Mouse (Mus musculus): ENCODE measurements around the gene Vps37b. TPM values are rescaled to one million over a fixed set of nuclear protein-coding genes. Genes with fewer than 3 reads are reported as not detected.
A peak's percentile ranks its signal among the peaks of the same experiment; 100 is the strongest.

The Vps37b gene
- polyA plus RNA-seq, 1 experiment from 2014 or later = 27.6 TPM

DNA sequence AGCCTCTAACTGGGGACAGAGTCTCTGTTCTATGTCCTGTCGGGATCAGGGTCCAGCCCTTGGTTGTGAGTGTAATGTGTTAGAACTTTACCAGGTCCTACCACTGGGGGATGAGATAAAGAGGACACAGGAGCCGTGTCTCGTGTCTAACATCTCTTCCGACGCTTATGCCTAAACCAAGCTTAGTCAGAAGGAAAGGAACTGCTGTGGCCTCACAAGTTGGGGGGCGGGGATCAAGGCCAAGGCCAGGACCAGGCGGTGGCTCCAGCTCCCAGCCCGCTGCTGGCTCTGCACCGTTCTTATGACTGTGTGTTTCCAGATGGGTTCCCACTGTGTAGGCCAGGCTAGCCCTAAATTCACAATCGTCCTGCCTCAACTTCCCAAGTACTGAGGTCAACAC is 19.2 kb downstream of the Vps37b start:
- no peaks in the 10 kb centered on the region for H3K27me3 ChIP-seq (ENCODE audit: control insufficient read depth, insufficient read depth, low read length)
- no peak overlapping the region for H3K9ac ChIP-seq (ENCODE audit: low read depth, low read length)
- H3K9me3 ChIP-seq (ENCODE audit: control insufficient read depth, low read length) = no peaks in the 10 kb centered on the region
- H3K27ac ChIP-seq (ENCODE audit: low read depth, low read length) = peak overlapping the region; percentile 90; the same call in 1 of the 2 replicates
- peaks cover 15% of the 10 kb centered on the region; the same call in 1 of the 2 replicates for H3K36me3 ChIP-seq (ENCODE audit: control insufficient read depth, insufficient read depth, low read length)
- ATAC-seq (ENCODE audit: low FRiP score, low TSS enrichment) = no peak
- H3K4me1 ChIP-seq (ENCODE audit: control insufficient read depth, insufficient read depth, low read length) = peaks cover 62% of the 10 kb centered on the region
- WGBS = 79% methylated on average over 10 of the region's 10 CpGs
- no peak overlapping the region for H3K4me2 ChIP-seq (replicated peaks; ENCODE audit: low read depth, low read length)
- no peak overlapping the region for H3K4me3 ChIP-seq (ENCODE audit: low read length)

DNA sequence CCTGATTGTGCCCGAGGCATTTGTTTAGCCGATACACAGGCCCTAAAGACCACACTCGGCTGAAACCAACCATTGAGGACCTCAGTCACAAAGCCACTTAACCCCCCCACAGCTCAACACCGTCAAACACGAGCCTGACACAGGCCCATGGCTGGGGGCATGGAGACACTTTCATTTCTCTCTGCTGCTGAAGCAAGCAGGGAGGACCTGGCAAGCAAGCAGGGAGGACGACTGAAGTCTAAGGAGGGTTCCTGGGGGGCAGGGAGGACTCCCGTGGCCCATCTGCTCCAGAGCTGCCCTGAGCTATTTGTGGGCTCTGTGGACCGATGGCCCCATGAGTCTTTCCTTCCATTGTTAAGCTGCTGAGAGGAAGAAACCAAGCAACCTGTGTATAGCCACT is 20.1 kb downstream of the Vps37b start:
- no peaks in the 10 kb centered on the region for H3K27me3 ChIP-seq (ENCODE audit: control insufficient read depth, insufficient read depth, low read length)
- ATAC-seq (ENCODE audit: low FRiP score, low TSS enrichment) = no peak
- peak overlapping the region; percentile 90; the same call in 1 of the 2 replicates for H3K27ac ChIP-seq (ENCODE audit: low read depth, low read length)
- WGBS = 18% methylated on average over 8 of the region's 8 CpGs
- no peak overlapping the region; the same call in 1 of the 2 replicates for H3K4me2 ChIP-seq (replicated peaks; ENCODE audit: low read depth, low read length)
- H3K4me1 ChIP-seq (ENCODE audit: control insufficient read depth, insufficient read depth, low read length) = peaks cover 56% of the 10 kb centered on the region
- H3K4me3 ChIP-seq (ENCODE audit: low read length) = no peak overlapping the region
- peaks cover 23% of the 10 kb centered on the region; the same call in 1 of the 2 replicates for H3K36me3 ChIP-seq (ENCODE audit: control insufficient read depth, insufficient read depth, low read length)
- peak overlapping the region; percentile 40; the same call in 1 of the 2 replicates for H3K9ac ChIP-seq (ENCODE audit: low read depth, low read length)
- no peaks in the 10 kb centered on the region for H3K9me3 ChIP-seq (ENCODE audit: control insufficient read depth, low read length)

DNA sequence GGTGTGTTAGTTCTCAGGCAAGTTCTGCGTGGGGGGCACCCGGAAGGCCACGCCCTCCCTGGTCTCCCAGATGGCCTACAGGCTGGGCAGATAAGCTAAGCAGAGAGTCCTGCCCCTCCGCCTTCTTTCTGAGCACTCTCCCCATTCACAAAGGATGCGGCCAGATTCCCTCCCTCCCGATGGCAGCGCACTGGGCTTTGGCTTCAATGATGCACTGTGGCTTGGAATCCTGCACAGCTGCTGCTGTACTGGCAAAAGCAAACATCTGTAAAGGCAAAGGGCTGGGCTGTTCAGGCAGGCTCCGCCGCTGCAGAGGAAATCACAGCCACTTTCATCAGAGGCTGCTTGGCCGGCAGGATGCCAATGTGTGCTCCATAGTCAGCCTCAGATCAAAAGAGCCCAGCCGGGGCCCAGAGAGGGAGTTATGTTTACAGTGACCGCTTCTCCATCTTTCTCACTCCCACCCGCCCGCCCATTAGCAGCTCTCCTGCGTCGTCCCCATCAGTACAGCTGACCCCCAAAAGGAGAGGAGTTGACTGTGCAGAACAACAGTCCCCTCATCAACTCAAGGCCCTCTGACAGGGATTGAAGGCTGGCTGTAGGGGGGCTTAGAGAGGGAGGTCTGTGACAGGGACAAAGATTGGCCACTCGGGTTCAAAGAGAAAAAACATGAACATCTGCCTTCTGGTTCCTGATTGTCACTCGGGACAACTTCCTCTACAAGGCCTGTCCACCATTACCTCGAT is 21.0 kb downstream of the Vps37b start:
- Histone ChIP-seq H3K27ac (ENCODE audit: low read depth, low read length) (peak overlapping the region; percentile 90), H3K27me3 (ENCODE audit: control insufficient read depth, insufficient read depth, low read length) (no peaks in the 10 kb centered on the region), H3K9ac (ENCODE audit: low read depth, low read length) (peak overlapping the region; percentile 40; the same call in 1 of the 2 replicates), H3K4me3 (ENCODE audit: low read length) (no peak overlapping the region), H3K4me1 (ENCODE audit: control insufficient read depth, insufficient read depth, low read length) (peaks cover 53% of the 10 kb centered on the region), H3K9me3 (ENCODE audit: control insufficient read depth, low read length) (no peaks in the 10 kb centered on the region), H3K4me2 (replicated peaks; ENCODE audit: low read depth, low read length) (peak overlapping the region; percentile 32; the same call in 1 of the 2 replicates), H3K36me3 (ENCODE audit: control insufficient read depth, insufficient read depth, low read length) (peaks cover 28% of the 10 kb centered on the region; the same call in 1 of the 2 replicates)
- ATAC-seq (ENCODE audit: low FRiP score, low TSS enrichment) = peak; percentile 61
- 4% methylated on average over 19 of the region's 19 CpGs for WGBS

DNA sequence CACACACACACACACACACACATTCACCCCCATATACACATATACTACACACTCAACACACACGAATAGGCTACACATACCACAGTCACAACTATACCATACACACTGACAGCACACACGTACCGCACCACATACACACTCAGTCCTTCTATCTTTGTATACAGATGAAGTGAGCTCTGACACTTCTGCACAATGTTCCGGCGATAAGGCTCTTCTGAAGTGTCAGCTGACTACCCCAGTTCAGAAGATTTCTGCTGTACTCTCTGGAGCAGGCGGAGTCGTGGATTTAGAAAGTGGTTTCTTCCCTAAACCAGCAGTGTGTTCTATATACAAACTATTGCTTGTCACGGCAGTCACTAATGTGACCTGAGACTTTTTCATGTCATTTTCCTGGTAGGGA is 22.0 kb downstream of the Vps37b start:
- Histone ChIP-seq H3K9me3 (ENCODE audit: control insufficient read depth, low read length) (no peaks in the 10 kb centered on the region), H3K9ac (ENCODE audit: low read depth, low read length) (no peak overlapping the region), H3K27ac (ENCODE audit: low read depth, low read length) (peak overlapping the region; percentile 90; the same call in 1 of the 2 replicates), H3K4me1 (ENCODE audit: control insufficient read depth, insufficient read depth, low read length) (peaks cover 49% of the 10 kb centered on the region), H3K36me3 (ENCODE audit: control insufficient read depth, insufficient read depth, low read length) (peaks cover 38% of the 10 kb centered on the region), H3K4me3 (ENCODE audit: low read length) (no peak overlapping the region), H3K4me2 (replicated peaks; ENCODE audit: low read depth, low read length) (no peak overlapping the region), H3K27me3 (ENCODE audit: control insufficient read depth, insufficient read depth, low read length) (no peaks in the 10 kb centered on the region)
- WGBS = 92% methylated on average over 8 of the region's 8 CpGs
- no peak for ATAC-seq (ENCODE audit: low FRiP score, low TSS enrichment)

DNA sequence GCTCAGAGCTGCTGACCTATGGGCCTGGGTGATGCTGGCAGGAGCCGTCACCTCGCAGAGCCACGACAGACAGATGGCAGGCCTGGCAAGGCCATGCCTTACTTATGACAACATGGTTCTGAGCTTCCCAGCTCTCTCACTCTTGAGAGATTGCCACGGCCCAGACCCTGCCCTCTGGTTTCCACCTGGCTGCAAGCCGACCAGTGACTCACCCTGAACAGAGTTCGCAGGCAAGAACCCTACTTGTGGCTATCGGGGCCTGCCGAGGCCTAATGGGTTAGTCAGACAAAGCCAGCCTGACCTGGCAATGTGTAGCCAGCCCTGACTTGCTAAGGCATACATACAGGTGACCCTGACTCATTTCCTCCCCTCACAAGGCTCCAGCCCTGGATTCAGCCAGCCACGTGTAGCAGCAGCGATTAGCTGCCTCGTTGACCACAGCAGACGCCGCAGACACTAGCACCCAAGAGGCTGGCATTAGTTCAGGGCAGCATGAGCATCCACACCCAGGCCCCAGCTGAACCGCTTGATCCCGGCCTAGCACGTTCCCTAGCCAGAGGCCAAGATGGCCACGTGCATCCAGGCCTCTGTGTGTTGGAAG is 25.1 kb downstream of the Vps37b start:
- no peak for ATAC-seq (ENCODE audit: low FRiP score, low TSS enrichment)
- no peak overlapping the region for H3K27ac ChIP-seq (ENCODE audit: low read depth, low read length)
- WGBS = 83% methylated on average over 17 of the region's 17 CpGs

DNA sequence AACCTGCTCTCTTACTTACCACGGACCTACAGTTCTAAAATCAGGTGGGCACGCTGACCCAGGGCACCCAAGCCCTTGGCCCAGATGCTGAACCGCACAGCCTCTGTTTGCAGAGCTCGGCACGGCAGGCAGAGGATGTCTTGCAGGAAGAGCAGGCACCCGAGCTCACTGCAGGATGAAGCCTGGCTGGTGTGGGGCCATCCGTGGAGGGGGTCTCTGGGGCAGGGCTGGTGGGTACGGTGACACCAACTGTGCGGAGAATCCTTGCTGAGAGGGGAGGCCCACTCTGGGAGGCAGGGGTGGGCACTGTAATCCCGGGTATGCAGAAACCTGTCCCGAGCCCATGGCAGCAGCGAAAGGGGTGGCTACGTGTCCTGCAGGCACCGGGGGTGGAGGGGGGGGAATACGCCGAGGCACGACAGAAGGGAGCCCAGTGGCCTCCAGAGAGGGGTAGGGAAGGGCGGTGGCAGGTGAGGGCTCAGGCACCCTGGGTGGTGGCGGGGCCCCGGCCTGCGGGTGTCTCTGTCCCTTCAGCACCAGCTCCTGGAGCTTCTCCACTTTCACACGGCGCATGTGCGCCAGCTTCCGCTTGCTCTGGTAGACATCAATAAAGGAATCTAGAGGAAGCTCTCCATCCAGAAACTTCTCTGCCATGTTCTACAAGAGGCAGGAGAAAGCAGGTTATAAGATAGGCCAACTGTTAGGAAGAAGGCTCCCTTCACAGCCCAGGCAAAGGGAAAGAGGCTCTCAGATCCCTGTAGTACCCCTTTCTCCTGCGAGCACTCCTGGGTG is 25.8 kb downstream of the Vps37b start:
- Histone ChIP-seq H3K36me3 (ENCODE audit: control insufficient read depth, insufficient read depth, low read length) (peaks cover 57% of the 10 kb centered on the region), H3K4me1 (ENCODE audit: control insufficient read depth, insufficient read depth, low read length) (peaks cover 15% of the 10 kb centered on the region), H3K27me3 (ENCODE audit: control insufficient read depth, insufficient read depth, low read length) (no peaks in the 10 kb centered on the region), H3K4me2 (replicated peaks; ENCODE audit: low read depth, low read length) (no peak overlapping the region), H3K27ac (ENCODE audit: low read depth, low read length) (no peak overlapping the region), H3K4me3 (ENCODE audit: low read length) (no peak overlapping the region), H3K9me3 (ENCODE audit: control insufficient read depth, low read length) (no peaks in the 10 kb centered on the region), H3K9ac (ENCODE audit: low read depth, low read length) (no peak overlapping the region)
- ATAC-seq (ENCODE audit: low FRiP score, low TSS enrichment) = no peak
- WGBS = 90% methylated on average over 26 of the region's 26 CpGs

More for the DNA sequence above, 25.1 kb downstream of the Vps37b start:
- peaks cover 22% of the 10 kb centered on the region for H3K4me1 ChIP-seq (ENCODE audit: control insufficient read depth, insufficient read depth, low read length)
- H3K36me3 ChIP-seq (ENCODE audit: control insufficient read depth, insufficient read depth, low read length) = peaks cover 53% of the 10 kb centered on the region
- no peaks in the 10 kb centered on the region for H3K9me3 ChIP-seq (ENCODE audit: control insufficient read depth, low read length)
- no peak overlapping the region for H3K4me3 ChIP-seq (ENCODE audit: low read length)
- H3K9ac ChIP-seq (ENCODE audit: low read depth, low read length) = no peak overlapping the region
- no peaks in the 10 kb centered on the region for H3K27me3 ChIP-seq (ENCODE audit: control insufficient read depth, insufficient read depth, low read length)
- H3K4me2 ChIP-seq (replicated peaks; ENCODE audit: low read depth, low read length) = no peak overlapping the region

DNA sequence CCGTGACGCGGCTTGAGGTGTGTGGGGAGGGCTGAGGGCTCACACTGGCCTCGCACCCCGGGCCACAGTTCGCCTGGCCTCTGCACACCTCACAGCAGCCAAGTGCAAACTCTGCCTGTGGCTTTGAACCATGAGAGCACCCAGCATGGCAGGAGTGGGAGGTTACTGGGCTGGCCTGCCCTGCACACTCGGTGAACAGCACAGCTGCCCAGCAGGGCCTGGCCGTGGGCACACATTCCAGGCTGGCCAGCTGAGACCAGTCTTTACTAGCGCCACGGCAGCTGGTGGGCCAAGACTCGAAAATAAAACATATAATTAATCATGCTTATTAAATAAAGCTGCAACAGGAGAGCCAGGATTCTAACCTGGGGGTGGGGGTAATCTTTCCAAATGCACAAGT is 26.5 kb downstream of the Vps37b start:
- Histone ChIP-seq H3K9me3 (ENCODE audit: control insufficient read depth, low read length) (no peaks in the 10 kb centered on the region), H3K4me3 (ENCODE audit: low read length) (no peak overlapping the region), H3K4me2 (replicated peaks; ENCODE audit: low read depth, low read length) (no peak overlapping the region), H3K27ac (ENCODE audit: low read depth, low read length) (no peak overlapping the region), H3K36me3 (ENCODE audit: control insufficient read depth, insufficient read depth, low read length) (peaks cover 59% of the 10 kb centered on the region), H3K4me1 (ENCODE audit: control insufficient read depth, insufficient read depth, low read length) (peaks cover 8% of the 10 kb centered on the region), H3K9ac (ENCODE audit: low read depth, low read length) (no peak overlapping the region), H3K27me3 (ENCODE audit: control insufficient read depth, insufficient read depth, low read length) (no peaks in the 10 kb centered on the region)
- ATAC-seq (ENCODE audit: low FRiP score, low TSS enrichment) = no peak
- WGBS = 89% methylated on average over 11 of the region's 11 CpGs

DNA sequence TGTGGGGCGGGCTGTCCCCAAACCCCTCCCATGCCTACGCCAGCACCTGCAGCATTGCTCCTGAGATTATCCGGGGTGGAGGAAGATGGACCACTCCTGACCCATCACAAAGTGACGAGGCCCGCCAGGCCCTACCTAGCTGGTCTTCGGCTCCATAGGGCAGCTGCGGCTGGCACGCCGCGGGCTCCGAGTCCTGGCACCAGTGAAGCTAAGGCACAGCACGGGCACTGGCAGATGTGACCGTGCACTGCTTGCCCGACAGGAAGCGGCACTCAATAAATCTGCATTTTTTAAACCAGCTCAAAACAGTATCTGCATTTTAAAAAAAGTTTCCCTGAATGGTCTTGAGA is 26.9 kb downstream of the Vps37b start:
- Histone ChIP-seq H3K9me3 (ENCODE audit: control insufficient read depth, low read length) (no peaks in the 10 kb centered on the region), H3K9ac (ENCODE audit: low read depth, low read length) (no peak overlapping the region), H3K27me3 (ENCODE audit: control insufficient read depth, insufficient read depth, low read length) (no peaks in the 10 kb centered on the region), H3K36me3 (ENCODE audit: control insufficient read depth, insufficient read depth, low read length) (peaks cover 59% of the 10 kb centered on the region), H3K4me2 (replicated peaks; ENCODE audit: low read depth, low read length) (no peak overlapping the region), H3K4me1 (ENCODE audit: control insufficient read depth, insufficient read depth, low read length) (peaks cover 3% of the 10 kb centered on the region), H3K27ac (ENCODE audit: low read depth, low read length) (no peak overlapping the region), H3K4me3 (ENCODE audit: low read length) (no peak overlapping the region)
- WGBS = 94% methylated on average over 15 of the region's 15 CpGs
- no peak for ATAC-seq (ENCODE audit: low FRiP score, low TSS enrichment)

Measured in kidney, embryonic 14.5 days (tissue).